Comparison of ENCODE assay signal across 8 mouse cellular contexts in the genomic region with DNA sequence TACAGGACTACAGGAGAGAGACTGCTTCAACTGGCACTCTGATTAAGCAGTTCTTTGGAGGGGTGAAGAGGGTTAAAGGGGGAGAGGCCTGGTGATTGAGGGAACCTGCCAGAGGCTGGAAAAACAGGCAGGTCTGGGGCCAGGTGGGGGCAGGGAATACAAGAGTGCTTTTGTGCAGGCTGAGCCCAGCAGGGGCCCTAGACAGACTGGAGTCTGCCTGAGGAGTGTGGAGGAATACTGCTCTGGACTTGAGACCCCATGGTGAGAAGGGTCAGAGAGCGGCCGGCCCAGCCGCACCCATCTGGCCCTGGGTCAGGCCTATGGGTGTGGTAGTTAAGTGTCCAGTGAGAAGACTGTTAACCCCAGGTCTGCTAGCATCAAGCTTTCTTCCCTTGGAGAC. TPM values are rescaled to one million over a fixed set of nuclear protein-coding genes. Genes with fewer than 3 reads are reported as not detected.
DNase-seq lines count a peak whose midpoint lies in the region; ATAC-seq and TF ChIP-seq lines count a peak whose summit lies in the region.

No protein-coding gene starts in this region.

- no peak for DNase-seq in kidney, adult 2 months
- peak; percentile 87 for DNase-seq in R1 (ENCODE audit: low read depth, low spot score)
- no peak for DNase-seq in liver, postnatal 0 days
- DNase-seq in natural killer cell, adult 2 months (ENCODE audit: low spot score in 2 of 2): no peak
- DNase-seq in thymus, postnatal 0 days (ENCODE audit: low spot score): no peak
- DNase-seq in right cerebral cortex, postnatal 36 days (ENCODE audit: low spot score in 2 of 2): no peak

- TF ChIP-seq EP300 in liver, postnatal 0 days (IDR thresholded peaks at IDR 0.05; ENCODE audit: low read depth): no peak

- TF ChIP-seq POLR2A in kidney, adult 2 months (IDR thresholded peaks at IDR 0.05; ENCODE audit: low read depth, low read length): no peak

- ATAC-seq in kidney, embryonic 14.5 days (ENCODE audit: low FRiP score, low TSS enrichment): peak; percentile 55; the same call in 1 of the 2 replicates
- peak; percentile 58; the same call in 1 of the 2 replicates for ATAC-seq in embryonic facial prominence, embryonic 12.5 days (ENCODE audit: insufficient number of reproducible peaks, insufficient read depth, low FRiP score, low TSS enrichment)
- peak; percentile 24; the same call in 1 of the 2 replicates for ATAC-seq in liver, postnatal 0 days

- TF ChIP-seq CTCF in kidney, adult 2 months (conservative IDR thresholded peaks at IDR 0.05; ENCODE audit: insufficient read depth, insufficient read length, low read depth, low read length): no peak
- TF ChIP-seq CTCF in liver, postnatal 0 days (IDR thresholded peaks at IDR 0.05; ENCODE audit: low read depth): no peak

- 0 out of 2 replicates have a peak overlapping the region, but pooled peaks have one; percentile 17 for H3K27ac ChIP-seq in kidney, embryonic 14.5 days (ENCODE audit: low read depth, low read length)
- no peak overlapping the region for H3K27ac ChIP-seq in kidney, adult 2 months (ENCODE audit: insufficient read depth, low read depth, low read length)
- H3K27ac ChIP-seq in embryonic facial prominence, embryonic 12.5 days: peak overlapping the region; percentile 64
- no peak overlapping the region for H3K27ac ChIP-seq in liver, postnatal 0 days (ENCODE audit: low read depth)

- H3K9ac ChIP-seq in kidney, embryonic 14.5 days (ENCODE audit: low read depth, low read length): no peak overlapping the region
- no peak overlapping the region for H3K9ac ChIP-seq in embryonic facial prominence, embryonic 12.5 days
- no peak overlapping the region for H3K9ac ChIP-seq in liver, postnatal 0 days (replicated peaks)

- no peak overlapping the region for H3K4me3 ChIP-seq in kidney, embryonic 14.5 days (ENCODE audit: low read length)
- H3K4me3 ChIP-seq in kidney, adult 2 months (ENCODE audit: insufficient read depth, low read depth, low read length): no peak overlapping the region
- no peak overlapping the region for H3K4me3 ChIP-seq in embryonic facial prominence, embryonic 12.5 days
- no peak overlapping the region for H3K4me3 ChIP-seq in liver, postnatal 0 days (ENCODE audit: low read depth, low read length)

- no peaks in the 10 kb centered on the region for H3K27me3 ChIP-seq in kidney, embryonic 14.5 days (ENCODE audit: control insufficient read depth, insufficient read depth, low read length)
- no peaks in the 10 kb centered on the region for H3K27me3 ChIP-seq in kidney, adult 2 months (replicated peaks; ENCODE audit: control insufficient read depth, insufficient read depth, low read length)
- H3K27me3 ChIP-seq in embryonic facial prominence, embryonic 12.5 days: no peaks in the 10 kb centered on the region
- peaks cover 4% of the 10 kb centered on the region; the same call in 1 of the 2 replicates for H3K27me3 ChIP-seq in liver, postnatal 0 days (ENCODE audit: insufficient read depth, low read length)

- H3K4me1 ChIP-seq in kidney, embryonic 14.5 days (ENCODE audit: control insufficient read depth, insufficient read depth, low read length): 0 out of 2 replicates have a peak, but pooled peaks cover 2% of the 10 kb centered on the region
- no peaks in the 10 kb centered on the region for H3K4me1 ChIP-seq in kidney, adult 2 months (ENCODE audit: control insufficient read depth, insufficient read depth, low read length)
- H3K4me1 ChIP-seq in embryonic facial prominence, embryonic 12.5 days: peaks cover 38% of the 10 kb centered on the region
- no peaks in the 10 kb centered on the region for H3K4me1 ChIP-seq in liver, postnatal 0 days (ENCODE audit: insufficient read depth)

- peaks cover 39% of the 10 kb centered on the region for H3K36me3 ChIP-seq in kidney, embryonic 14.5 days (ENCODE audit: control insufficient read depth, insufficient read depth, low read length)
- no peaks in the 10 kb centered on the region; the same call in 1 of the 2 replicates for H3K36me3 ChIP-seq in kidney, adult 2 months (ENCODE audit: control insufficient read depth, insufficient read depth, low read length)
- H3K36me3 ChIP-seq in embryonic facial prominence, embryonic 12.5 days: peaks cover 28% of the 10 kb centered on the region; the same call in 1 of the 2 replicates
- H3K36me3 ChIP-seq in liver, postnatal 0 days (replicated peaks; ENCODE audit: insufficient read depth, low read length): peaks cover 38% of the 10 kb centered on the region

- no peak overlapping the region for H3K4me2 ChIP-seq in kidney, embryonic 14.5 days (replicated peaks; ENCODE audit: low read depth, low read length)
- H3K4me2 ChIP-seq in embryonic facial prominence, embryonic 12.5 days (replicated peaks): no peak overlapping the region
- H3K4me2 ChIP-seq in liver, postnatal 0 days (ENCODE audit: low read depth, low read length): no peak overlapping the region

- no peaks in the 10 kb centered on the region for H3K9me3 ChIP-seq in kidney, embryonic 14.5 days (ENCODE audit: control insufficient read depth, low read length)
- no peaks in the 10 kb centered on the region for H3K9me3 ChIP-seq in embryonic facial prominence, embryonic 12.5 days
- no peaks in the 10 kb centered on the region for H3K9me3 ChIP-seq in liver, postnatal 0 days (ENCODE audit: low read length)

- WGBS in kidney, embryonic 14.5 days: 28% methylated on average over 3 of the region's 3 CpGs
- 44% methylated on average over 3 of the region's 3 CpGs for WGBS in kidney, adult 2 months
- WGBS in embryonic facial prominence, embryonic 12.5 days: 35% methylated on average over 3 of the region's 3 CpGs
- 75% methylated on average over 3 of the region's 3 CpGs for WGBS in liver, postnatal 0 days (ENCODE audit: insufficient replicate concordance)

RNA-seq across cellular contexts. Expression of a gene that starts 6.7 kb away (rescaled TPM):
- polyA plus RNA-seq in kidney, embryonic 14.5 days (2014; fragmentation: Nextera tagmentation; extraction: Ambion mirVana): 10.9 and 11.5 TPM in 2 replicates
- polyA plus RNA-seq in kidney, adult 2 months (2012; rRNA removed): 23.7 and 28.3 TPM in 2 replicates
- polyA plus RNA-seq in embryonic facial prominence, embryonic 12.5 days (2016; fragmentation: Nextera tagmentation; extraction: Ambion mirVana): 35.3 and 38.5 TPM in 2 replicates
- polyA plus RNA-seq in liver, postnatal 0 days (2015; fragmentation: Nextera tagmentation; extraction: Ambion mirVana): 0.25 and 0.32 TPM in 2 replicates
- 0.74 and 0.84 TPM in 2 replicates for polyA plus RNA-seq in thymus, postnatal 0 days (2015; fragmentation: Nextera tagmentation; extraction: Ambion mirVana)

Comparison
In these comparisons a context has a peak if more than half of its experiments do, and no peak if none do; other contexts are left out.
1. H3K27ac ChIP-seq: peak in kidney, embryonic 14.5 days (single experiment) and embryonic facial prominence, embryonic 12.5 days (single experiment); none in kidney, adult 2 months (single experiment) and liver, postnatal 0 days (single experiment).
2. Peak in every context shown above with its lines, with median percentiles within 50 percentile points of each other: ATAC-seq.